Mouse (Mus musculus) neural tube, embryonic 14.5 days (tissue): ENCODE measurements around the gene Tanc1. TPM values are rescaled to one million over a fixed set of nuclear protein-coding genes. Genes with fewer than 3 reads are reported as not detected.
A peak's percentile ranks its signal among the peaks of the same experiment; 100 is the strongest.

Experiments used
- ATAC-seq: fragments of 200-750 bp; cut with Nextera tagmentation; 2 replicates; pipeline ENCODE4 v1.8.0; 2017; ENCODE audit warnings: low read depth, mild to moderate bottlenecking, moderate TSS enrichment, moderate library complexity
- H3K27ac ChIP-seq: fragments of 300-500 bp; sonication (generic); 2 replicates; pipeline ENCODE4 v1.5.1; 2014; ENCODE audit warnings: low read depth, mild to moderate bottlenecking, control low read depth, low read length, moderate library complexity, mixed read lengths
- H3K27me3 ChIP-seq: fragments of 300-500 bp; sonication (generic); 2 replicates; pipeline ENCODE4 v1.6.1; 2014; ENCODE audit warnings: low read length; ENCODE audit not compliant: control insufficient read depth, insufficient read depth
- H3K36me3 ChIP-seq: fragments of 300-500 bp; sonication (generic); 2 replicates; pipeline ENCODE4 v1.6.1; 2014; ENCODE audit warnings: low read length, mixed read lengths; ENCODE audit not compliant: control insufficient read depth, insufficient read depth
- H3K4me1 ChIP-seq: fragments of 300-500 bp; sonication (generic); 2 replicates; pipeline ENCODE4 v1.6.1; 2014; ENCODE audit warnings: low read length; ENCODE audit not compliant: control insufficient read depth, insufficient read depth
- H3K4me2 ChIP-seq: fragments of 300-500 bp; sonication (generic); 2 replicates; pipeline ENCODE4 v1.6.1; 2014; ENCODE audit warnings: mild to moderate bottlenecking, low read depth, low read length, control low read depth
- H3K4me3 ChIP-seq: fragments of 300-500 bp; sonication (generic); 2 replicates; pipeline ENCODE4 v1.5.1; 2014; ENCODE audit warnings: low read depth, low read length, control low read depth, mixed read lengths
- H3K9ac ChIP-seq: fragments of 300-500 bp; sonication (generic); replicated peaks from 2 replicates; pipeline ENCODE4 v1.6.1; 2014; ENCODE audit warnings: low read depth, mild to moderate bottlenecking, control low read depth, low read length, mixed read lengths
- H3K9me3 ChIP-seq: fragments of 300-500 bp; sonication (generic); 2 replicates; pipeline ENCODE4 v1.6.1; 2016; ENCODE audit warnings: low read length; ENCODE audit not compliant: control insufficient read depth
- WGBS: fragments of 180-500 bp; shearing (Covaris S2); extraction: QIAGEN DNeasy Blood & Tissue Kit; methylation state at CpG from one replicate; pipeline ENCODE4 v1.1.7; 2014; 5-methylcytosine and 5-hydroxymethylcytosine counted together
- polyA plus RNA-seq: library from polyadenylated mRNA; unstranded; fragments of >200 nt; fragmentation: Nextera tagmentation; extraction: Ambion mirVana; gene quantifications from 2 replicates; pipeline ENCODE4 v1.2.1, GENCODE M21; 2014

Tanc1 gene
- polyA plus RNA-seq, 1 experiment from 2014 or later: 5.2 TPM

DNA sequence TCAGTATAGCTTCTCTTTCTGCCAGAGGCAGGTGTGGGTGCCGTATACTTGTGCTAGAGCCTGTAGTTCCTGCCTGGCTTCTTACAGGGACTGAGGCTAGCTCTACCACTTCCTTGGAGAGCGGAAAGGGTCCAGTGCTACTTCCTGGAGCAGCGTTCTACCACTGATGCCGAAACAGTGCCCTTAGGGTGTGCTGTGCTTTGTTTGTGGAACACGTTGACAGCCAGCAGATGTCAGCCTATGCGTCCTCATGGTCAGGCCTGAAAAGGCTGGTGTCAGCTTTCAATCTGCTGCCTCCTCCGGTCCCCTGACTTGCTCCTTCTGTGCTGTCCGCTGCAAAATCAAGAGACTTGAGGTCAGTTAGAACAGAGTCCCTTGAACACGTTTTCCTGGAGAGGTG is 218.3 kb downstream of the Tanc1 start:
- H3K27ac ChIP-seq: no peak overlapping the region
- no peak overlapping the region for H3K9ac ChIP-seq

DNA sequence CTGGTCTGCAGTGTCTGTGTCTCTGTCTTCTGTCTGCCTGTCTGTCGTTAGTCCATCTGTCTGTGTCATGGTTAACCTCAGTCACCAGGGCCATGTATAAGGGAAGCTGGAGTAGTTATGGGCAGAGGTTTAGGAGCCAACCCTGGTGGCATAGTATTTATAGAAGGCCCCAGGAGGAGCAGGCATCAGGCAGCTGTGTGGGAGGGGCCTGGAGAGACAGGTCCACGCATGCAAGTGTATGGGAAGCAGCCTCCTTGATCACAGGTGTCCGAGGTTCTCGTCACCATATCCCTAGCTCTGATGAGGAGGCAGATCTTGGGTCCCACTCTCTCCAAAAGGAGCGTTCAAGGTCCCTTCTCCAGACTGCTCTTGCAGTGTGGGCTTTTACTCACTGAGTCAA is 219.1 kb downstream of the Tanc1 start:
- H3K9me3 ChIP-seq: no peaks in the 10 kb centered on the region
- peaks cover 19% of the 10 kb centered on the region for H3K4me1 ChIP-seq
- no peak overlapping the region for H3K27ac ChIP-seq
- no peak overlapping the region for H3K9ac ChIP-seq
- no peak for ATAC-seq
- H3K4me3 ChIP-seq: no peak overlapping the region
- H3K36me3 ChIP-seq: no peaks in the 10 kb centered on the region
- 82% methylated on average over 5 of the region's 5 CpGs for WGBS
- H3K27me3 ChIP-seq: no peaks in the 10 kb centered on the region
- H3K4me2 ChIP-seq: no peak overlapping the region

More for the DNA sequence above, 218.3 kb downstream of the Tanc1 start:
- peak; percentile 68; the same call in 1 of the 2 replicates for ATAC-seq
- Histone ChIP-seq H3K9me3 (no peaks in the 10 kb centered on the region), H3K4me3 (no peak overlapping the region), H3K4me2 (no peak overlapping the region), H3K4me1 (peaks cover 19% of the 10 kb centered on the region), H3K27me3 (no peaks in the 10 kb centered on the region), H3K36me3 (no peaks in the 10 kb centered on the region)
- WGBS: 27% methylated on average over 9 of the region's 9 CpGs

DNA sequence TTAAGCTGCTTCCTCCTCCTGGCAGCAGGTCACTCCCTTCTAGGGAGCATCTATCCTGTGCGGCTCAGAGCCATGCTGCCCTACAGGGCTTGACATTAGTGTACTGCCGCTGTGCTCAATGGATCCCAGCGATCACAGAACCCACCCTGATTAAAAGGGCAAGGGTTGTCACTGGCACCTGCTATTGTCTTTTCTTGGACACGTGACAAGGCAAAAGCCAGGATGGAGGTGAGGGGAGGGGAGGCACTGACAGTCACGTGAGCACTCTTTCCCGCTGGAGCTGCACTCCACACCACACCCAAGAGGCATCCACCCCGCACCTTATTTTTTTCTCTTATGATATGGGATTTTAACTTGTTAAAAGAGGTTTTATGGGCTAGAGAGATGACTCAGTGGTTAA is 220.0 kb downstream of the Tanc1 start:
- WGBS: 88% methylated on average over 7 of the region's 7 CpGs
- Histone ChIP-seq H3K27ac (no peak overlapping the region), H3K36me3 (no peaks in the 10 kb centered on the region), H3K27me3 (no peaks in the 10 kb centered on the region), H3K9me3 (no peaks in the 10 kb centered on the region), H3K4me1 (peaks cover 19% of the 10 kb centered on the region), H3K4me3 (no peak overlapping the region), H3K4me2 (no peak overlapping the region), H3K9ac (no peak overlapping the region)
- no peak for ATAC-seq

DNA sequence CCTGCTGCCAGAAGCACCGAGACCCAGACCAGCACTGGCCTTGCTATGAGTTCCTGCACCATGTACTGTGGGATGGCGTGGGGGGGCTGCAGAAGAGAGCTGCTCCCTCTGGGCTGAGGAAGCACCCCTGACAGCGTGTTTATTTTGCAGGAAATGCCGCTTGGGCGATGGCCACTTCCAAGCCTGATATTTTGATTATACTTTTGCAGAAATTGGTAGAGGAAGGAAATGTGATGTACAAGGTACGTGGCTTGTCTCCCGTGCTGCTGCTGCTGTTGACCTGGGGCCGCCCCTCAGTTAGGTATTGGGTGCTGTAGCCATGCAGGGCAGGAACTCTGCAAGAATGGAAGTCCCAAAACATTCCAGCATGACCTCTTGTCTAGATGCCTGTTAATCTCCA is 227.0 kb downstream of the Tanc1 start:
- Histone ChIP-seq H3K36me3 (no peaks in the 10 kb centered on the region), H3K9ac (no peak overlapping the region), H3K27me3 (no peaks in the 10 kb centered on the region), H3K4me1 (peaks cover 3% of the 10 kb centered on the region; the same call in 1 of the 2 replicates), H3K9me3 (no peaks in the 10 kb centered on the region), H3K4me3 (no peak overlapping the region), H3K4me2 (no peak overlapping the region), H3K27ac (no peak overlapping the region)
- ATAC-seq: no peak
- 87% methylated on average over 8 of the region's 8 CpGs for WGBS

DNA sequence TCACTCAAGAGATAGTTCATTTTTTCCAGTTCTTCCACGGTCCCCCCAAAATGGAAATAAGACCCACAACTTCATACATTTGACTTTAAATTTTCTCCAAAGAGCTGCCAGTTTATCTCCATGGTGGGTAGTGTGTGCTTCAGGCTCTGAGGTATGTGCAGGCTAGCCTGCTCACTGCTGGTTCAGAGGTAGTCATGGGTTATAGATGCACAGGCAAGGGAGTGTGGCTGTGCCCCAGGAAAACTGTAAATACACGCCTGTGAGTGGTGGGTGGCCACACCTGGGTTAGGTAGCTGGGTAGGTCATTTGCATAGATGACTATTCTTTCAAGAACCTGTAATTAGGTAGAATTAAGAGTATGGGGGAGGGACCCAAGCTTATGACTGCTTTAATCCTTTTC is 227.9 kb downstream of the Tanc1 start:
- H3K4me1 ChIP-seq: peaks cover 3% of the 10 kb centered on the region; the same call in 1 of the 2 replicates
- no peak overlapping the region for H3K4me2 ChIP-seq
- 0 out of 2 replicates have a peak overlapping the region, but pooled peaks have one; percentile 52 for H3K27ac ChIP-seq
- no peak overlapping the region for H3K4me3 ChIP-seq
- no peaks in the 10 kb centered on the region for H3K9me3 ChIP-seq
- no peaks in the 10 kb centered on the region for H3K27me3 ChIP-seq
- no peak for ATAC-seq
- WGBS: 80% methylated on average over 2 of the region's 2 CpGs
- no peaks in the 10 kb centered on the region for H3K36me3 ChIP-seq
- H3K9ac ChIP-seq: no peak overlapping the region

DNA sequence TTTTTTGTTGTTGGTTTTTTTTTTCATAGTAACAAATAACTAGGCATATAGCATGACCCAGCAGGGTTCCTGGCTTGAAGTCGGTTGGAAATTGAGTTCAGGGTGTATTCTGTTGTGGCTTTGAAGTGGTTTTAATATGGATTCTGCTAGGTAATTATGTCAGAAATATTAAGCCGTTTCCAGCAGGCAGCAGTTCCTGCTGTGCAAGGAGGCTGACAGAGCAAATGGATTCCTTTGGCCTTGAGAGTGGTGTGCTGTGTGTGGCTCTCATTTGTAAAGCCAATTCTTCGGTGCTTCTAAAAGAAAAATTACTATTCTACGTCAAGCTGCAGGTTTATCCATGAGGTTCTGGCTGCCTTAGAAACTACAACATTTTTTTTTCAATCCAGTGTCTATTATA is 228.3 kb downstream of the Tanc1 start:
- no peaks in the 10 kb centered on the region for H3K36me3 ChIP-seq
- H3K4me1 ChIP-seq: peaks cover 3% of the 10 kb centered on the region; the same call in 1 of the 2 replicates
- ATAC-seq: 0 out of 2 replicates have a peak, but pooled peaks have one; percentile 39
- no peak overlapping the region for H3K9ac ChIP-seq
- H3K9me3 ChIP-seq: no peaks in the 10 kb centered on the region
- 32% methylated on average over 4 of the region's 4 CpGs for WGBS
- H3K4me3 ChIP-seq: no peak overlapping the region
- H3K27ac ChIP-seq: no peak overlapping the region; the same call in 1 of the 2 replicates
- no peaks in the 10 kb centered on the region for H3K27me3 ChIP-seq
- no peak overlapping the region for H3K4me2 ChIP-seq

DNA sequence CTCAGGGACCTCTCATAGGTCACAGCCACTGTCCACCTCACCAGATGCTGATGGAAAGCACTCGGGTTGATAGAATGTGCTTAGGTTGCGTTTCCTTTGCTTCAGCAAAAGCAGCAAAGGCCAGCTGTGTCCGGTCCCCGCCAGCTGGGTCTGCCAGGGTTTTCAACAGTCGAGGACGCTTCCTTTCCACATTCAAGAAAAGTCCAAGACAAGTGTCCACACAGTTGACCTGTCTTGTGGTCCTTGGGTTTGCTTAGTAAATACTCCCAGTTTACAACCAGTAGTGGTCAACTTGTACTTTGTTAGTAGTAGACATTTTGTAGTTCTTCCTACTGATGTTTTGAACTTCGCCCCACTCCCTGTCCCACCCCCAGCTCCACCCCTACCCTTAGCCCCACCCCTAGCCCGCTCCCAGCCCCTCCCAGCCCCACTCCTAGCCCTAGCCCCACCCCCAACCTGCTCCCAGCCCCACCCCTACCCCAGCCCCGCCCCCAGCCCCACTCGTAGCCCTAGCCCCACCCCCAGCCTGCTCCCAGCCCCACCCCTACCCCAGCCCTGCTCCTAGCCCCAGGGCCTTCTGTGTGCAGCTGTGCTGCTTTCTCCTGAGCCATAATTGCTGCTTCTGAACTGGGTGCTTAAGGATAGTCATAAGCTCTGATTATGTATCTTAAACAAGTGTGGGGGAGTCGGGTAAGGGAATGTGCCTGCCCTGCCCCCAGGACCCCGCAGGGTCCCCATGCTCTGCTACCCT is 229.5 kb downstream of the Tanc1 start:
- Histone ChIP-seq H3K27ac (peak overlapping the region; percentile 72), H3K4me3 (no peak overlapping the region), H3K36me3 (no peaks in the 10 kb centered on the region), H3K4me1 (peaks cover 3% of the 10 kb centered on the region; the same call in 1 of the 2 replicates), H3K27me3 (no peaks in the 10 kb centered on the region), H3K4me2 (no peak overlapping the region), H3K9me3 (no peaks in the 10 kb centered on the region), H3K9ac (no peak overlapping the region)
- ATAC-seq: no peak
- 60% methylated on average over 12 of the region's 12 CpGs for WGBS

DNA sequence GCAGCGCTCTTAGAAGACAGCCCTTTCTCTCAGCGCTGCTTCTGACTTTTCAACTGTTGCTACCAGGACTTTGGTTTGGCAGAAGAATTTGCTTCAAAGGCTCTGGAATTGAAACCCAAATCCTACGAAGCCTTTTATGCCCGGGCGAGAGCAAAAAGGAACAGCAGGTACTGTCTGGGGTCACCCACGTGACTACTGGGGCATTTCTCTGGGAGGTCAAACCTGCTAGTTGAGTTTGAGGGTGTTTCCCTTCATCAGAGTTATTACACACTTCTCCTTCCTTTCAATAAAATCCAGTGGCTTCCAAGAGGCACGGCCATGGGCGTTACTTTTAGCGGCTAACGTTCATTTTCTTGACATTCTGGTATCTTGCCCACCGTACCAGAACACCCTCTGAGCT is 230.1 kb downstream of the Tanc1 start:
- ATAC-seq: no peak
- Histone ChIP-seq H3K4me1 (peaks cover 3% of the 10 kb centered on the region; the same call in 1 of the 2 replicates), H3K9me3 (no peaks in the 10 kb centered on the region), H3K4me3 (no peak overlapping the region), H3K27me3 (no peaks in the 10 kb centered on the region), H3K9ac (no peak overlapping the region), H3K4me2 (no peak overlapping the region), H3K27ac (no peak overlapping the region), H3K36me3 (no peaks in the 10 kb centered on the region)
- 87% methylated on average over 11 of the region's 11 CpGs for WGBS

DNA sequence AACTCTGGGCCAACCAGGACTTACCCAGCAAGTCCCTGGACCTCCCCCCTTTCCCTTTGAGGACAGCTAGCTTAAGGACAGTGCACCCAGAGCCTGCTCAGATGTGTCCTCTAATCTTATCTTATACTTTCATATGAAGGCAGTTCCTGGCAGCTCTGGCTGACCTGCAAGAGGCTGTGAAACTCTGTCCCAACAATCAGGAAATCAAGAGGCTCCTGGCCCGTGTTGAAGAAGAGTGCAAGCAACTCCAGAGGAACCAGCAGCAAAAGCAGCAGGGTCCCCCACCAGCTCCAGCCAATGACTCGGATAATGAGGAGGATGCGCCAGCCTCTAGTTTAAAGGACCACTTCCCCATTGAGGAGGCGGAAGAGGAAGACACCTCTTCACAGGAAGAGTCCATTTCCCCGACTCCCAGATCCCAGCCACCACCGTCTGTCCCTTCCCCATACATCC is 230.7 kb downstream of the Tanc1 start:
- H3K27me3 ChIP-seq: no peaks in the 10 kb centered on the region
- no peak overlapping the region for H3K4me2 ChIP-seq
- H3K36me3 ChIP-seq: no peaks in the 10 kb centered on the region
- H3K9me3 ChIP-seq: no peaks in the 10 kb centered on the region
- no peak overlapping the region for H3K9ac ChIP-seq
- peaks cover 3% of the 10 kb centered on the region; the same call in 1 of the 2 replicates for H3K4me1 ChIP-seq
- no peak overlapping the region for H3K4me3 ChIP-seq
- 82% methylated on average over 6 of the region's 6 CpGs for WGBS
- ATAC-seq: no peak
- H3K27ac ChIP-seq: no peak overlapping the region
